Mouse (Mus musculus) bone marrow macrophage, adult 2 months (primary cell): ENCODE data around the gene Pdk2. TPM values are rescaled to one million over a fixed set of nuclear protein-coding genes. Genes with fewer than 3 reads are reported as not detected.

Experiments
- H3K27ac ChIP-seq: 2 replicates; pipeline ENCODE4 v1.5.1; 2012; ENCODE audit warnings: low read depth, low read length; ENCODE audit not compliant: insufficient read depth
- H3K4me1 ChIP-seq: 2 replicates; pipeline ENCODE4 v1.6.1; 2012; ENCODE audit warnings: low read length; ENCODE audit not compliant: control insufficient read depth, insufficient read depth
- H3K4me3 ChIP-seq: 2 replicates; pipeline ENCODE4 v1.5.1; 2012; ENCODE audit warnings: mild to moderate bottlenecking, low read length, moderate library complexity; ENCODE audit not compliant: insufficient read depth
- CTCF ChIP-seq: IDR thresholded peaks from 2 replicates; pipeline ENCODE4 v1.5.1; 2012; ENCODE audit warnings: low read depth, mild to moderate bottlenecking, low read length, moderate library complexity
- POLR2A ChIP-seq: IDR thresholded peaks from 2 replicates; pipeline ENCODE4 v1.6.1; 2012; ENCODE audit warnings: mild to moderate bottlenecking, low read depth, low read length, borderline replicate concordance
- polyA plus RNA-seq: library from polyadenylated mRNA; stranded (reverse); fragments of >200 nt; gene quantifications from 2 replicates; pipeline ENCODE4 v1.2.4, GENCODE M21; 2012; ENCODE audit not compliant: missing spikeins, insufficient read depth, insufficient read length

Pdk2 gene
- polyA plus RNA-seq, 1 experiment, result 24.5 TPM

GRCm38 (mm10) chr11:95071266-95071665 lies 30.1 kb upstream of the Pdk2 start:
- Histone ChIP-seq H3K4me1 (no peaks in the 10 kb centered on the region), H3K4me3 (no peak overlapping the region)
- no peak for TF ChIP-seq POLR2A
- no peak for TF ChIP-seq CTCF

DNA sequence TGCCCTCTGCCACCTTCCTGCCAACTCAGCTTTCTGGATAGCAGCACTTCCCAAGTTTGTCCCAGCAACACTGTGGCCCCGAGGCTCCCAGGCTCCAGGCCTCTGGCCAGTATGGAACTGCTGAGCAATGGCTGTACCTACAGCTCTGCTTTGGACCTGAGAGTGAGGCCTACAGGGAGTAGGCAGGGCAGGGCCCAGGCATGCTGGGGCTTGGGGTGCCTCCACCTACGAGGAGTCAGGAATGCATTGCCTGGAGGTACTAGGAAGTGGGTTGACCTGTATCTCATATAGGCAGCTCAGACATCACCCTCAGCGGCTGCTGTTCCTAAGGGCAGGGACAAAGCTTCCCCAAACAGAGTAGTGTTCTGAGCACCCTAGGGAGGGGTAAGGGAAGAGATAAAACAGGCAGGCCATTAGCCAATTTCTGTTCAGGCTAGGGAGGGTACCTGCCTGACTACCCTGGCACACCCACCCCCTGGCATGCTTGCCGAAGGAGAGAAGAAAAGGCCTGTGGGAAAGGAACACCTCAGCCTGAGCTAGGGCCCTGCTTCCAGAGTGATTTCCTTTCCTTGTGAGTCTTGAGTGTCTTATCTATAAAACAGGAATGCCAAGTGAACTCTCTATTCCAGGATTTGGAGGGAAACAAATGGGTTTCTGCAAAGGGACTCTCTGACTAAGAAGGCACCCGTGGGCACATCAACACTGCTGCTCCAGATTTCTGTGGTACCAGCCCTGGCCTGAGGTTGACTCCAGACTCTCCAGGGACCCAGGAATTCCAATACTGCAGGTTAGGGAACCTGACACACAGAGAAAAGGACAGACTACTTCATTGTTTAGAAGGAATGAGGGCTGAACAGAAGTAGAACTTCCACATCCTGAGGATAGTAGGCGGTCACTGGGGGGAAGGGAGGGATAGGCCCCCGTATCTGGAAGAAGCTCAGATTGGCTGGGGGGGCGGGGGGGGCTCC lies 29.3 kb upstream of the Pdk2 start:
- no peaks in the 10 kb centered on the region for H3K4me1 ChIP-seq
- H3K27ac ChIP-seq, result no peak overlapping the region
- TF ChIP-seq POLR2A (no peak), CTCF (no peak)
- H3K4me3 ChIP-seq, result no peak overlapping the region

More at GRCm38 (mm10) chr11:95071266-95071665, 30.1 kb upstream of the Pdk2 start:
- H3K27ac ChIP-seq, result no peak overlapping the region

DNA sequence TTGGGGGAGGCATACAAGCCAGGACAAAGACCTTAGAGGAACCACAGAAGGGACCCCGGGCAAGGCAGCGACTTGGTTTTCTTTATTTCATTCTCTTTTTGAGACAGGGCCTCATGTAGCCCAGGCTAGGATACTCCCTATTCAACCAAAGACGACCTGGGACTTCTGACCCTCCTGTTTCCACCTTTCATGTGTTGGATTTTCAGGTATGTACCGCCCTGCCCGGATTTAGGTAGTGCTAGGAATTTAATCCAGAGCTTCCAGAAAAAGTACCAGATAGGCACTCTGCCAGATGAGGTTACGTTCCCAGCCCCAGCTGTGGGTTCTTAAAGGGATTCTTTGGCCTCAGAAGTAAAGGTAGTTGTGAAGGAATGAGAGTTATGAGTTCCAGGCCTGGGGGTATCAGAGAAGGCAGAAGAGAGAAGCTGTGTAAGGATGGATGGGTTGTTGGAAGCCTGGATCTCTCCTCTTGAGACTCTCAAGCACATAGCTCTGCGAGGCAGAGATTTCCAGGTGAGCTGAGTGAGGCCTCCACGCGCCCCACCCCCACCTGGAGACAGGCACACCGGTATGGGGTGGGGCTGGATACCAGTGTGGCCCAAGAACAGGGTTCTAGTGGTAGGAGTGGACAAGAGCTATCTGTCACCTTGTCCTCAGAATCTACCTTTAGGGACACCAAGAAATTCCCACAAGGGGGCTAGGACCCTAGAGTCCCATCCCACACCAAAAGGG lies 28.2 kb upstream of the Pdk2 start:
- TF ChIP-seq POLR2A (no peak), CTCF (no peak)
- H3K27ac ChIP-seq, result no peak overlapping the region
- no peak overlapping the region for H3K4me3 ChIP-seq
- H3K4me1 ChIP-seq, result no peaks in the 10 kb centered on the region

GRCm38 (mm10) chr11:95056768-95057501 lies 15.8 kb upstream of the Pdk2 start:
- TF ChIP-seq POLR2A, result no peak
- no peaks in the 10 kb centered on the region for H3K4me1 ChIP-seq
- no peak overlapping the region for H3K27ac ChIP-seq
- H3K4me3 ChIP-seq, result no peak overlapping the region

GRCm38 (mm10) chr11:95053062-95053461 lies 11.9 kb upstream of the Pdk2 start:
- no peak for TF ChIP-seq POLR2A
- TF ChIP-seq CTCF, result no peak
- H3K4me1 ChIP-seq, result no peaks in the 10 kb centered on the region
- H3K27ac ChIP-seq, result no peak overlapping the region
- no peak overlapping the region for H3K4me3 ChIP-seq

GRCm38 (mm10) chr11:95046980-95047680 lies 6.0 kb upstream of the Pdk2 start:
- TF ChIP-seq POLR2A, result no peak
- TF ChIP-seq CTCF, result peak; percentile 73
- Histone ChIP-seq H3K27ac (no peak overlapping the region), H3K4me3 (no peak overlapping the region), H3K4me1 (no peaks in the 10 kb centered on the region)

- TF ChIP-seq CTCF, result no peak
- no peak for TF ChIP-seq POLR2A
- H3K27ac ChIP-seq, result no peak overlapping the region
- H3K4me3 ChIP-seq, result no peak overlapping the region
- peaks cover 5% of the 10 kb centered on the region for H3K4me1 ChIP-seq
Measured at GRCm38 (mm10) chr11:95044185-95044870, 3.2 kb upstream of the Pdk2 start.

DNA sequence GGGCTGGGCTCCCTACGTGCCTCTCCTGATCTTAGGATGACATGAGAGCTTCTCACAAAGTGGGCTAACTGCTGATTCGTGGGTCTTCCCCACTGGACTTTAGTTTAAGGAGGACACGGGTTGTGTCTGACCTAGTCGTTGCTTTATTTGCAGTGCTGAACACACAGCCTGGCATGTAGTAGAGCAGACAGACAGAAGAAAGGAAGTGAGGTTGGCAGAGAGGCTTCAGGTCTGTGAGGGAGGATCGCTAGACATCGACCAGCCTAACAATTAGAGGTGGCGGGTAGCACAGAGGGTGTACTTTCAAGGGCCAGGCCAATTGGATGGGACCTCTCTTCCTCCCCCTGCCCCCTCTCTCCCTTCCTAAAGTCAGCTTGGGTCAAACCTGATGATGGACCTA lies 2.5 kb upstream of the Pdk2 start:
- Histone ChIP-seq H3K27ac (no peak overlapping the region), H3K4me1 (peaks cover 5% of the 10 kb centered on the region), H3K4me3 (no peak overlapping the region)
- TF ChIP-seq POLR2A, result no peak
- TF ChIP-seq CTCF, result no peak
